Mouse (Mus musculus) brain, embryonic 14.5 days (tissue): Measurements from ENCODE around the gene Chrdl2.

Experiments
- CTCF ChIP-seq: fragments of 200-500 bp; IDR thresholded peaks from 2 replicates; pipeline ENCODE4 v1.5.1; 2012; ENCODE audit warnings: inconsistent platforms, mild to moderate bottlenecking, moderate library complexity, borderline replicate concordance; ENCODE audit not compliant: insufficient read depth, insufficient read length; ENCODE audit errors: extremely low read depth
- POLR2A ChIP-seq: fragments of 200-500 bp; IDR thresholded peaks from 2 replicates; pipeline ENCODE4 v1.6.1; 2012; ENCODE audit warnings: mild to moderate bottlenecking, inconsistent platforms, borderline replicate concordance; ENCODE audit not compliant: poor library complexity, insufficient read depth, insufficient read length, severe bottlenecking; ENCODE audit errors: extremely low read depth

DNA sequence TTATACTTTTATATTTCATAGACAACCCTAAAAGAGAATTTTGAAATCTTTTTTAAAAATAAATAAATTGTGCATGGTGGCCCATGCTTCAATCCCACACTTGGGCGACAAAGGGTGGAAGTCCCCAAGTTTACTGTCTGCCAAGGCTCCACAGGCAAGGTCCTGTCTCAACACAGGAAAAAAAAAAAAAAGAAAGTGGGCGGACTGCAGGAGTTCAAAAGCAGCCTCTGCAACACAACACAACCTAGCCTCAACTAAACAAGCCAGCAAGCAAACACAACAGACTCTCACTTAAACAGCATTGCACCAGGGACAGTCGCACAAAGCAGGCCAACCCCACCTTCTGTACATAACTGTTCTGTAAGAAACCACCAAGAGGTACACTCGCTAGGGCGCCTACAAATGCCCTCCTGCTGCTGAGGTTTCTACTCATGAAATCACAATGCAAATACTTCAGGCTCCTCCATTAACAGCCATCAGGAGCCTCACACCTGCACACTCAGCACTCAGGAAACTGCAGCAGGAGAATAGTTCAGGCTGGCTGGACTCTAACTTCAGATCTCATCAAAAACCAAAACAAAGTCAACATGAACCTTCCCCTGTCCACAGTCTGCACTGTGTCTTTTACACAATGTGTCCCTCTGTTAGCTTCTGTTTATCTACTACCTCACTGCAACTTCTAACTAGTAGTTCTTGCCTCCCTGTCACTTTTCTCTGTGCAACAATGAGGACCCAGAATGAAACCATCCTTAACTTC, 30.0 kb upstream of the Chrdl2 start:
- TF ChIP-seq POLR2A (no peak), CTCF (no peak)
